Mouse (Mus musculus): Measurements from ENCODE around the gene Gkap1.

Gene Gkap1

GRCm38 (mm10) chr13:58275599-58275998, at the start of gene Gkap1:
Gene Gkap1, minus strand, starts transcription at chr13:58275699.
- no peak for DNase-seq

- no peak for DNase-seq
These were observed 42.3 kb upstream of the Gkap1 start for GRCm38 (mm10) chr13:58317768-58318167.

DNA sequence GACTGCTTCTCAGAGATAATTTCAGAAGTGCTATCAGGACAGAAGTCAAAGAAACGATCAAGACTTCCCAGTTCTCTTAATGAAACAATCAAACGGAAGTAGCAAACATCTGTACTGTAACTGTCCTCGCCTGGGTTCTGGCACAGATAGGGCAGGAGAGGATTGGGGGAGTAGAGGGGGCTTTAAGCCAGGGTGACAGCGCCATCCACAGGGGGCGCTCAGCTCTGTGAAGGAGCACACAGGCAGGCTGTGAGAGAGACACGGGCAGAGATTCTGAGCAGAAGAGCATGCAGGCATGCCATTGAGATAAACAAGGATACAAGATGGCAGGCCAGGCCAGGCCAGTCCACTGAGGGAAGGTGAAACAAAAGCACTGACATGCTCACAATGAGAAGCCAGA, 39.5 kb upstream of the Gkap1 start:
- no peak for DNase-seq

DNA sequence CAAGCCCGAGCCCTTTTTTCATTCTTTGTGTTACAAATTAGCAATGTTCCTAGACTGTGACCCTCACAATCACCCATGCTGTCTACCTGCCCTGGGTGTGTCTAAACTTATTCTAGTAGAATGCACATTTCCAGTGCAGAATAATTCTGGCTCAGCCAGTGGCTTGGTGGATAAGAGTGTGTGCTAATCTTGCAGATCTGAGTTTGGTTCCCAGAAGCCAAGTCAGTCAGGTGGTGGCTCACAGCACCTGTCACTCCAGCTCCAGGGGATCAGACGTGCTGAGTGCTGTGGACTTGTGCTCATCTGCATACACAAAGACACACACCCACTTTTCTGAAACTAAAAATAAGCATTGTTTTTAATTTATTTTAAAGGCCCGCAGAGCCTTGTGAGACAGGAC, 38.3 kb upstream of the Gkap1 start:
- DNase-seq: no peak

DNA sequence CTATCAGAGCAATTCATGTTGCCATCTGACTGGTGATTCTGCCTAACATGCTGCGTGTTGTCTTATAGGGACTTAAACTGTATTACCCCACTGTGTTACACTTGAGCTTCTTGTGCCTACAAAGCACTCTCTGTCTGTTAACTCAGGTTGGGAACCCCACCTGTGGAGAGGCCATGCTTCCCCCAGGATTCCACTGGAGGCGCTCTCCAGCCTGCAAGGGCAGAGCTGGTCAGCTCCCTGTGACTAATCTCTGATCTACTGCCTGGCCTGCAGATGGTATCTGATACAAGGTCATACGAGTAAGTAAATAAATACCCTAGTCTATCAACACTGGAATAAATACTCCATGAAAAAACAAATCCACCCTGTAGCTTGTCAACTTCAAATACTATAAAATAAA, 35.9 kb upstream of the Gkap1 start:
- DNase-seq: no peak

GRCm38 (mm10) chr13:58309499-58309898, 34.0 kb upstream of the Gkap1 start:
- no peak for DNase-seq

DNA sequence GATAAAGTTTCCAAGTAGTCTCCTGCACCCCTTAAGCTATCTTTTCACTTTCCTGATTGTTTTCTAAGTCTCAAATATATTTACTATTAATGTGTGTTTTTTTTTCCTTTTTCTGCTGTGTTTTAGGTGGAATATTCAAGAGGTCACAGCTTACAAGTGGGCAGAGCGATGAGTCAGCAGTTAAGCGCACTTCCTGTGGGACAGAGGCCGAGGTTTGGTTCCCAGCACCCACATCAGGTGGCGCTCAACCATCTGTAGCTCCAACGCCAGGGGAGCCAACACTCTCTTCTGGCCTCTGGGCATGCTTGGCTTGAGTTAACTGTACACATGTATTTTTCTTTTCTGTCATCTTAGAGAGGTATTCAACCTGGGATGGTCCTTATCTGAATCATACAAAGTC, 32.0 kb upstream of the Gkap1 start:
- DNase-seq: no peak

DNA sequence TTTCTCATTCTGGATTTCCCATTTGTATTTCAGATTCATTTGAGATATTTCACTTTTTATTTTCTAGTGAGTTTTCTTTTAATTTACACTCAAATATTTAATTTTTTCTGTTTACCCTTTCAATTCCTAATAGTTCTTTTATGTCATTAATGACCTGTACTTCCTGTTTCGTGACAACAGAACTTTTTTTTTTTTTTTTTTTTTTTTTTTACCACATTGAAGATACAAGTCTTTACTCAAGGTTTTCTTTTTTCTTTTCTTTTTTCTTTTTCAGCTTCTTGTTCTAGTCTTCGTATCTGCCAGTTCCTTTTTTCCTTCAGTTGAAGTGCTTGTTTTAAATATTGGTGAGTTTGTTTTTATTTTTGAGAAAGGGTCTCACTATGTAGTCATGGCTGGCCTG, 29.7 kb upstream of the Gkap1 start:
- no peak for DNase-seq

DNA sequence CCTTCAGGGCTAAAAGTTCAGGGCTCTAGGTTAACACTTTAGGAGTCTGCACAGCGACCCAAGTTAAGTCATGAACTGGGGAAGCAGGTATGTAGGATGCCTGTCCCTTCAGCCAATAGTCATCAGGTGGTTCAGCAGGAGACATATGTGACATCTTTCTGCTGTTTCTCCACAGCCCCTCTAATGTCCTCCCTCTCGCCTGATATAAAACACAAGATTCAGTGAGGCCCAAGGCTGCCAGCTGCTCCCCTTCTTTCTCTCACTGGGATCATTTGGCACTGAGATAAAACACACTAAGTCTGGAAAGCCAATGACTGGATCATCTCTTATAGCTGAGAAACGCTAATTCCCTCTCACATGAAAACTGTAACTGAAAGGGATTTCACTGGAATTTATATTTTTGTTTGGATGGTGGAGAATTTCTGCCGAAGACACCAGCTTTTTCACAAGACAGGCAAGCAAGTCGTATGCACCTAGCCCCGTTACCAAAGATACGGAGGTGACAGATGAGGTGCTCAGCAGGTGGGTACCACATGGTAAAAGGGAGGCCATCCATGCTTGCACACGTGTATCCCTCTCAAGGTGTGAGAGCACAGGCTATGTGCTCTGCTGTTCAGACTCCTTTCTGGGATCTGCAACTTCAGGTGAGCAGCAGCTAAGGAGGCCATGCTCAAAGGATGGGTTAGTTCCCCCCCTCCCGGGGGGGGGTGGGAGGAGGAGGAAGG, 27.1 kb upstream of the Gkap1 start:
- DNase-seq: no peak

DNA sequence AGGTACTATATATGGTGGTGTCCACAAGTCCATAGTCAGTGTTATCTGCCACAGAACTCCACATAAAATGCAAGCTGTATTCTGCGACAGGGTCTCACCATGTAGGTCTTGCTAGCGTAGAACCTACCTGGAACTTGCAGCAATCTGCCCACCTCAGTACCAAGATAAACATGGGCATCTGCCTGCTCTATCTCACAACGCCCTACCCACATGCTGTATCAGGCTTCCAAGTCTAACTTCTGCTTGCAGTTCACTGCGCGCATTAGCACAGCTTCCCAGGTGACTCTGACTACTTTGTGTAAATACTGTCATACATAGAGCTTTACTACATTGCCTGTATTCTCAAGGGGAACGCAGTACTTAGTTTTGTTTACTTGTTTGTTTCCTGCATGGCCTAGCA, 26.5 kb upstream of the Gkap1 start:
- DNase-seq: no peak

- DNase-seq: no peak
These were observed 23.3 kb upstream of the Gkap1 start for GRCm38 (mm10) chr13:58298756-58299155.

DNA sequence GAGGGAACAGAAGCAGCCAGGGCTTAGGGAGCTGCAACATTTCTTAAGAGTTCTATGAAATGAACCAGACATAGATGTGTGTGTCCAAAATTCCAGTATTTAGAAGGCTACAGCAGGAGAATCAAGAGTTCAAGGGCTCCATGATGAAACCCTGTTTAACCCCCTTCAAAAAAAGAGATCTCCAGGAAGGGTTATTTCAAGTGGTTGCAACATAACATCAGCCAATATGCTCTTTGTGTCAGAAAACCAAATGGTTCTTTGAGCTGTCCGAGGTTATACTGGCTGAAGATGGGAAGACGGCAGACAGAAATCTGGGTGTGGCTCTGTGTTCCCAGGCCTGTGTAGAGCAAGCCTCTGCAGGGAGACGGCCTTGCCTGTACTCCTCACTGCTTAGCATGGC, 20.1 kb upstream of the Gkap1 start:
- DNase-seq: no peak

DNA sequence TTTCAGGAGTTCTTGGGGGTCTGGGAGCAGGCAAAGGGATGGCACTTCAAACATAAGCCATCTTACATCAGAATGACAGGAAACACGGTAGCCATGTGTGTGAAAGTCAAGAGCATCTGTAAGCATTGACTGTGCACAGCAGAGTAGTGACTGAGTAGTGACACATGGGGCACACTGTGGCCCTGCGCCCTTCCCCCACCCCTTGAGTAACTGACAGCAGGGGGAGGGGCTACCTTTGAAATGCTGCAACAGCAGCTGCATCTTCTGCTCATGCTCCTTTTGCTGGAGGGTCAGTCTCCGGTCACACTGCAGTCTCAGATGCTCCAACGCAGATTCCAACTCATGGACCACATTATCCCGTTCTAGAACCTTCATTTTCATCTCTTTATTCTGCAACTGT, 17.3 kb upstream of the Gkap1 start:
- DNase-seq: peak; percentile 83

DNA sequence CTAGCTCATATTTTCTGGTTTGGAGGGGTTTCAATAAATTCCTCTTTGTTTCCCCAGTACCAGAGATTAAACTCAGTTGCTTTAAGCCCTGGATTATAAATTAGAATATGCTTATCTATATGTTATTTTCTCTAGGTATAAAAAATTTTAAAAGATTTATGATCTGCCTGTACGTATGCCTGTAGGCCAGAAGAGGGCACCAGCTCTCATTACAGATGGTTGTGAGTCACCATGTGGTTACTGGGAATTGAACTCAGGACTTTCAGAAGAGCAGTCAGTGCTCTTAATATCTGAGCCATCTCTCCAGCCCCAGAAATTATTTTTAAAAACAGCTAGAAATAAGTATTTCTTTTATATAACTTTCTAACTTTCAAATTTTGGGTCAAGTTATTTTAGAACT, 13.8 kb upstream of the Gkap1 start:
- no peak for DNase-seq

GRCm38 (mm10) chr13:58287822-58288221, 12.3 kb upstream of the Gkap1 start:
- DNase-seq: peak; percentile 88

DNA sequence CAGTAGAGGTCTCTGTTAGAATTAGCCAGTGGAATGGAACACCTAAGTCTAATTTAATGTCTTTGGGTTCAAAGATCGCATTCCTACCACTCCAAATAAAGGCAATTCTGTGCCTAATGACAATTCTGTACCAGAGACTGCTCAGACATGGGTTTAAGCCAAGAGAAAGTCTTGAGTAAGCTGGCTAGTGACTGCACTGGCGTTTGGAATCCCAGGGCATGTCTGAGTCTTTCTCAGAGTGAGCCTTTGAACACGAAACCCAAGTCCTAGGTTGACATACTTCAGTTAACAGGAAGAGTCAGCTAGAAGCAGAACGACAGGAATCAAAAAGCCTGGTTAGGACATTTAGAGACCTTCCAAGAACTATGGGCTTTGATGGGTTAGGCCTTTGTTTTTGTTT, 8.0 kb upstream of the Gkap1 start:
- no peak for DNase-seq

- no peak for DNase-seq
These were observed 6.4 kb upstream of the Gkap1 start for GRCm38 (mm10) chr13:58281936-58282335.

DNA sequence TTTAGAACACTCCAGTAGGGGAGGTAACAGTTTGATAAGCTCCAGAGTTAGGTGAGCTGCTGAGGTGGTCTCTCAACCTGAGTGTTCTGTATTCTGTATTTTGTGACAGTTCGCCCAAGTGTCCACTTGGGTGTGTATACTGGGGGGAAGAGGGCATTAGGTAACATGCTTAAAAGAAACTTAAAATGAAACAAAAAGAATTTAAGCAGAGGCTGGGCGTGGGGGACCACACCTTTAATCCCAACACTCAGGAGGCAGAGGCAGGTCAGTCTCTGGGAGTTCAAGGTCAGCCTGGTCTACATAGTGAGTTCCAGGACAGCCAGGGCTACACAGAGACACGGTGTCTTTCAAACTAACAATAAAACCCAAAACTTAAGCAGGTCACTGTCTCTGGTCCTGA, 5.0 kb upstream of the Gkap1 start:
- no peak for DNase-seq

GRCm38 (mm10) chr13:58276256-58276655, 757 bp upstream of the Gkap1 start:
- no peak for DNase-seq

DNA sequence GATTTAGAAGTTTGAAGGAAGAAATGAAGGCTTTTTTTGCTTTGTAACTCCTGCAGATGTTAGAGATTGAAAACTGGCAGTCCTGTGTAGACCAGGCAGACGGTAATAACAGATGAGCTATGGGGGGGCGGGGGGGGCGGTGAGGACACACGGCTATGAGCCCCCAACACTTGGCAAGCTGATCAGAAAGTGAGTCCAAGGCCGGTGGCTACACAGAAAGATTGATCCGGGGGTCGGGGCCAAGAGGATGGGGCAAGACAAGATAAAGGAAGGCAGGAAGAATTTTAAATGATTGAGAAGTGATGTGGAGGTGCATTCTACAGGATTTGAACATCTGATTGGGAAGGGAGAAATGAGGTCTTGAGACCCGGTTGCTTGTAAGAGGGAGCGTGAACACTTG, 423 bp downstream of the Gkap1 start:
- DNase-seq: no peak

GRCm38 (mm10) chr13:58274259-58274991, 1.1 kb downstream of the Gkap1 start:
- peak; percentile 92 for DNase-seq

DNA sequence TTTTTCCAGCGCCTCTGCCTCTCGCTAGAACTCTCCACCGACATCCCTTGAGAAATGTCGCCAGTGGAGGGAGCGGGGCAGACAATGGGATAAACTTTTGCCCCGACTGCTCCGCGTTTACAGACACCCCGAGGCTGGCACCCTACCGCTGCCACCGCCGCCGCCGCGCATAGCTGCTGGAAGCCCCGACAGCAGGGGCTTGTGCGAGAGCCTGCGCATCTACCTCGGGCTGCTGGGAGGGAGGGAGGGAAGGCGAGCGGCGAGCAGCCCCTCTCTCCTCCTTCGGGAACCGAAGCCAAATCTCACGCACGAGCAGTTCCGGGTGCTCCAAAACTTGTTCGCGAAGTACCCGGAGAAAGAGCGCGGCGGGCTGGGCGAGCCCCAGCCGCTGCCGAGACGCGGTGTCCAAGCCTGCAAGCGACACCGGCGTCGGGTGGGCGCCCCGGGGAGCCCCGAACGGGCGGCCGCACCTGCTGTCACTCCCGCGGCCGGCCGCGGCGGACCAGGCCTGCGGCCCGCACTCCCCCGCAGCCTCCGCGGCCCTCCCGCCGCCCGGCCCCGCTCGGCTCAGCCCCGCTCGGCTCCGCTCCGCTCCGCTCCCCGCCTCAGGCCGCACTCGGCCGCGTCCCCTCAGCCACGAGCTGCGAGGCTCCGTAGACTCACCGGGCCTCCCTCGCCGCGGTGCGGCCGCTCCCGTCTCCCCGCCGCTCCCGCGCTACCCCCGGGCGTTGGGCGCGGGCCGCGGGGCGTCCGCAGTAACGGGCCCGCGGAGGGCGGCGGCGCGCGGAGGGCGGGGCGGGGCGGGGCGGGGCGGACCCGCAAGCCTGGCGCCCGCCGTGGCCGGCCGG, 1.9 kb downstream of the Gkap1 start:
- peak; percentile 73 for DNase-seq

DNA sequence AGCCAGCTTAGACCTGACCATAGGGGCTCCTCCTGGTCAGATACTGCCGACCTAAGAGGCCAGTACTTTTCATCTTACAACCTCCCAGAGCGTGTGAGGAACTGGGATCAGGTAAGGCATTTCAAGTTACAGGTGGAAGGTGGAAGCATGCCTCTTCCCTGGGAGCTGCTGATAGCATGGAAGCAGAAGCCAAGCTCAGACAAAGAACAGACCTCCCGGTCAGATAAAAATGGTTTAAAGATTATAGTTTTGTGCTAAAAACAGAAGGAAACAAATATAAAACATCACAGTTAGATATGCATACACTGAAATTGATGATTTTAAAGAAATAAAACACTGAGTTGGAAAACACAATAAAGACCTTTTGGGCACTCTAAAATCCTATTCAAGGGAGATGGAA, 8.6 kb downstream of the Gkap1 start:
- DNase-seq: no peak

- no peak for DNase-seq
These were observed 12.0 kb downstream of the Gkap1 start for GRCm38 (mm10) chr13:58263546-58263945.

All from retina, postnatal 1 day (tissue).